Mouse (Mus musculus) liver, adult 2 months (tissue): Measurements from ENCODE around the gene Eif5a2.

ENCODE experiments used
- CTCF ChIP-seq: fragments of 200-500 bp; IDR thresholded peaks from 2 replicates; pipeline ENCODE4 v1.5.1; 2011; ENCODE audit warnings: low read depth, low read length, control low read depth
- POLR2A ChIP-seq: fragments of 200-500 bp; IDR thresholded peaks from 2 replicates; pipeline ENCODE4 v1.6.1; 2011; ENCODE audit warnings: low read length, control low read depth; ENCODE audit not compliant: insufficient read depth; ENCODE audit errors: extremely low read depth

- TF ChIP-seq CTCF (no peak), POLR2A (no peak)
These were observed 25.6 kb upstream of the Eif5a2 start for GRCm38 (mm10) chr3:28755477-28755876.
